Mouse (Mus musculus): ENCODE data around the gene Lpcat2b.

DNA sequence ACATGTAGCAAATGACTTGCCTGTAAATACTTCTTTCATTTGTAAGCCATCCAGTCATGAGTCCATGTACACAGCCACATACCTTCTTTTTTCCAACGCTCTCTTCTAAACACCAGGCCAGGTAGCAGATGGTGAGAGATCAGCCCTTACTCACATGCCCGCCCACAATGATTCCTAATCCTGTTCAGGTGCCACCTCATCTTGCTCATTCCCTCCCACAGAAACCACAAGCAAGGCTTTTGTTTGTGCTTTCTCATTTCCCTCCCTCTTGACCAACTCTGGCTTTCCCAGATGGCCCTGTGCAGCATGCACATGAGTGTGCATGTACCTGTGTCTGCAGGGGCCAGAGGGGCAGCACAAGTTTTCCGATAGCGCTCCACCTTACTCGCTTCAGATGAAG, 18.9 kb downstream of the Lpcat2b start:
- TF ChIP-seq POLR2A (IDR thresholded peaks at IDR 0.05; ENCODE audit: insufficient read length, low read depth) (no peak), MYOD1 (IDR thresholded peaks at IDR 0.05; ENCODE audit: control insufficient read depth in 1 of 3, insufficient read length in 2 of 3, low read depth in 2 of 3) (no peak), TCF12 (IDR thresholded peaks at IDR 0.05; ENCODE audit: insufficient read depth, poor library complexity, severe bottlenecking) (no peak), MAX (IDR thresholded peaks at IDR 0.05; ENCODE audit: low read depth) (no peak)
